Mouse (Mus musculus): Measurements from ENCODE around the gene Dlgap4. TPM values are rescaled to one million over a fixed set of nuclear protein-coding genes. Genes with fewer than 3 reads are reported as not detected.

The Dlgap4 gene
- total RNA-seq (2014; fragmentation: Nextera tagmentation) (50.7 and 54.8 TPM in 2 replicates), total RNA-seq (2017) (15.2 and 15.7 TPM in 2 replicates), polyA plus RNA-seq (2012) (62.5 and 113 TPM in 2 replicates)

GRCm38 (mm10) chr2:156613541-156614257 is at the start of gene Dlgap4:
Dlgap4 (plus strand) TSS chr2:156613705.
- ATAC-seq (ENCODE audit: extremely low read depth, insufficient number of reproducible peaks, low FRiP score, poor library complexity, severe bottlenecking) (no peak), DNase-seq (ENCODE audit: low spot score) (no peak)
- Histone ChIP-seq H3K4me1 (ENCODE audit: insufficient read depth, low read depth, low read length) (no peaks in the 10 kb centered on the region), H3K36me3 (replicated peaks) (no peaks in the 10 kb centered on the region), H3K4me3 (ENCODE audit: low read depth, low read length) (no peak within 1 kb of the TSS), H3K27me3 (ENCODE audit: insufficient read depth, low read length) (peaks cover 19% of the 10 kb centered on the region; the same call in 1 of the 2 replicates), H3K9me3 (replicated peaks) (peaks cover 15% of the 10 kb centered on the region)
- TF ChIP-seq GATA1 (IDR thresholded peaks at IDR 0.05; ENCODE audit: borderline replicate concordance, low read length) (no peak), CTCF (IDR thresholded peaks at IDR 0.05; ENCODE audit: low read depth, low read length) (no peak), POLR2AphosphoS5 (IDR thresholded peaks at IDR 0.05; ENCODE audit: insufficient replicate concordance, low read depth, low read length) (no peak), GATA2 (IDR thresholded peaks at IDR 0.05; ENCODE audit: borderline replicate concordance, low read depth, low read length) (no peak), TAL1 (conservative IDR thresholded peaks at IDR 0.05; ENCODE audit: low read depth, low read length) (no peak)

GRCm38 (mm10) chr2:156566512-156566911 is 47.0 kb upstream of the Dlgap4 start:
- H3K36me3 ChIP-seq (replicated peaks), result peaks cover 90% of the 10 kb centered on the region
- no peaks in the 10 kb centered on the region for H3K9me3 ChIP-seq (replicated peaks)
- no peak for DNase-seq (ENCODE audit: low spot score)

GRCm38 (mm10) chr2:156568647-156569046 is 44.9 kb upstream of the Dlgap4 start:
- Histone ChIP-seq H3K4me1 (ENCODE audit: insufficient read depth, low read depth, low read length) (no peaks in the 10 kb centered on the region; the same call in 1 of the 2 replicates), H3K27me3 (ENCODE audit: insufficient read depth, low read length) (no peaks in the 10 kb centered on the region), H3K36me3 (replicated peaks) (peaks cover 76% of the 10 kb centered on the region), H3K4me3 (ENCODE audit: low read depth, low read length) (no peak overlapping the region), H3K9me3 (replicated peaks) (no peaks in the 10 kb centered on the region)
- TF ChIP-seq GATA2 (IDR thresholded peaks at IDR 0.05; ENCODE audit: borderline replicate concordance, low read depth, low read length) (no peak), GATA1 (IDR thresholded peaks at IDR 0.05; ENCODE audit: borderline replicate concordance, low read length) (no peak), TAL1 (conservative IDR thresholded peaks at IDR 0.05; ENCODE audit: low read depth, low read length) (no peak), POLR2AphosphoS5 (IDR thresholded peaks at IDR 0.05; ENCODE audit: insufficient replicate concordance, low read depth, low read length) (no peak), CTCF (IDR thresholded peaks at IDR 0.05; ENCODE audit: low read depth, low read length) (no peak)
- ATAC-seq (ENCODE audit: extremely low read depth, insufficient number of reproducible peaks, low FRiP score, poor library complexity, severe bottlenecking) (no peak), DNase-seq (ENCODE audit: low spot score) (no peak)

More at GRCm38 (mm10) chr2:156566512-156566911, 47.0 kb upstream of the Dlgap4 start:
- no peak for ATAC-seq (ENCODE audit: extremely low read depth, insufficient number of reproducible peaks, low FRiP score, poor library complexity, severe bottlenecking)
- H3K27me3 ChIP-seq (ENCODE audit: insufficient read depth, low read length), result no peaks in the 10 kb centered on the region
- TF ChIP-seq GATA2 (IDR thresholded peaks at IDR 0.05; ENCODE audit: borderline replicate concordance, low read depth, low read length) (no peak), POLR2AphosphoS5 (IDR thresholded peaks at IDR 0.05; ENCODE audit: insufficient replicate concordance, low read depth, low read length) (no peak), TAL1 (conservative IDR thresholded peaks at IDR 0.05; ENCODE audit: low read depth, low read length) (no peak), GATA1 (IDR thresholded peaks at IDR 0.05; ENCODE audit: borderline replicate concordance, low read length) (no peak), CTCF (IDR thresholded peaks at IDR 0.05; ENCODE audit: low read depth, low read length) (no peak)
- no peak overlapping the region for H3K4me3 ChIP-seq (ENCODE audit: low read depth, low read length)
- H3K4me1 ChIP-seq (ENCODE audit: insufficient read depth, low read depth, low read length), result no peaks in the 10 kb centered on the region; the same call in 1 of the 2 replicates

- Histone ChIP-seq H3K4me1 (ENCODE audit: insufficient read depth, low read depth, low read length) (no peaks in the 10 kb centered on the region; the same call in 1 of the 2 replicates), H3K4me3 (ENCODE audit: low read depth, low read length) (no peak overlapping the region), H3K27me3 (ENCODE audit: insufficient read depth, low read length) (no peaks in the 10 kb centered on the region), H3K36me3 (replicated peaks) (peaks cover 70% of the 10 kb centered on the region), H3K9me3 (replicated peaks) (no peaks in the 10 kb centered on the region)
- DNase-seq (ENCODE audit: low spot score) (no peak), ATAC-seq (ENCODE audit: extremely low read depth, insufficient number of reproducible peaks, low FRiP score, poor library complexity, severe bottlenecking) (no peak)
- TF ChIP-seq GATA2 (IDR thresholded peaks at IDR 0.05; ENCODE audit: borderline replicate concordance, low read depth, low read length) (no peak), CTCF (IDR thresholded peaks at IDR 0.05; ENCODE audit: low read depth, low read length) (no peak), POLR2AphosphoS5 (IDR thresholded peaks at IDR 0.05; ENCODE audit: insufficient replicate concordance, low read depth, low read length) (no peak), TAL1 (conservative IDR thresholded peaks at IDR 0.05; ENCODE audit: low read depth, low read length) (no peak), GATA1 (IDR thresholded peaks at IDR 0.05; ENCODE audit: borderline replicate concordance, low read length) (no peak)
Measured at GRCm38 (mm10) chr2:156569261-156569660, 44.2 kb upstream of the Dlgap4 start.

GRCm38 (mm10) chr2:156571521-156571920 is 42.0 kb upstream of the Dlgap4 start:
- TF ChIP-seq CTCF (IDR thresholded peaks at IDR 0.05; ENCODE audit: low read depth, low read length), result no peak
- TF ChIP-seq POLR2AphosphoS5 (IDR thresholded peaks at IDR 0.05; ENCODE audit: insufficient replicate concordance, low read depth, low read length), result no peak
- no peak for TF ChIP-seq TAL1 (conservative IDR thresholded peaks at IDR 0.05; ENCODE audit: low read depth, low read length)
- TF ChIP-seq GATA1 (IDR thresholded peaks at IDR 0.05; ENCODE audit: borderline replicate concordance, low read length), result no peak
- no peak for TF ChIP-seq GATA2 (IDR thresholded peaks at IDR 0.05; ENCODE audit: borderline replicate concordance, low read depth, low read length)
- no peak for DNase-seq (ENCODE audit: low spot score)
- no peaks in the 10 kb centered on the region for H3K9me3 ChIP-seq (replicated peaks)
- H3K4me3 ChIP-seq (ENCODE audit: low read depth, low read length), result no peak overlapping the region
- H3K27me3 ChIP-seq (ENCODE audit: insufficient read depth, low read length), result peaks cover 6% of the 10 kb centered on the region; the same call in 1 of the 2 replicates
- peaks cover 51% of the 10 kb centered on the region for H3K36me3 ChIP-seq (replicated peaks)
- ATAC-seq (ENCODE audit: extremely low read depth, insufficient number of reproducible peaks, low FRiP score, poor library complexity, severe bottlenecking), result no peak
- H3K4me1 ChIP-seq (ENCODE audit: insufficient read depth, low read depth, low read length), result no peaks in the 10 kb centered on the region; the same call in 1 of the 2 replicates

GRCm38 (mm10) chr2:156576850-156577587 is 36.5 kb upstream of the Dlgap4 start:
- ATAC-seq (ENCODE audit: extremely low read depth, insufficient number of reproducible peaks, low FRiP score, poor library complexity, severe bottlenecking) (no peak), DNase-seq (ENCODE audit: low spot score) (no peak)
- TF ChIP-seq TAL1 (conservative IDR thresholded peaks at IDR 0.05; ENCODE audit: low read depth, low read length) (no peak), GATA2 (IDR thresholded peaks at IDR 0.05; ENCODE audit: borderline replicate concordance, low read depth, low read length) (no peak), GATA1 (IDR thresholded peaks at IDR 0.05; ENCODE audit: borderline replicate concordance, low read length) (no peak), CTCF (IDR thresholded peaks at IDR 0.05; ENCODE audit: low read depth, low read length) (no peak), POLR2AphosphoS5 (IDR thresholded peaks at IDR 0.05; ENCODE audit: insufficient replicate concordance, low read depth, low read length) (no peak)
- H3K27me3 ChIP-seq (ENCODE audit: insufficient read depth, low read length), result peaks cover 44% of the 10 kb centered on the region
- H3K36me3 ChIP-seq (replicated peaks), result no peaks in the 10 kb centered on the region
- no peak overlapping the region for H3K4me3 ChIP-seq (ENCODE audit: low read depth, low read length)
- H3K4me1 ChIP-seq (ENCODE audit: insufficient read depth, low read depth, low read length), result no peaks in the 10 kb centered on the region; the same call in 1 of the 2 replicates
- H3K9me3 ChIP-seq (replicated peaks), result no peaks in the 10 kb centered on the region

All from G1E (cell line).